Mouse (Mus musculus) retina, adult 2 months (tissue): ENCODE measurements around the gene Chn2.
A peak's percentile ranks its signal among the peaks of the same experiment; 100 is the strongest.
"Not testable (repeated sequence)": the region's sequence is repeated elsewhere in the genome, so short reads cannot be mapped to it uniquely, and the experiment has no call there.

Source experiments
- DNase-seq: peaks from one replicate; pipeline ENCODE4 v3.0.0-alpha.2; 2012; ENCODE audit warnings: low read depth, low spot score

Gene Chn2

GRCm38 (mm10) chr6:54157097-54157496 is 117.7 kb downstream of the Chn2 start:
- DNase-seq, result no peak

GRCm38 (mm10) chr6:54158317-54158716 is 119.0 kb downstream of the Chn2 start:
- no peak for DNase-seq

GRCm38 (mm10) chr6:54160677-54161076 is 121.3 kb downstream of the Chn2 start:
- DNase-seq, result no peak

- no peak for DNase-seq
Observed at GRCm38 (mm10) chr6:54161246-54161645, 121.9 kb downstream of the Chn2 start.

- no peak for DNase-seq
Observed at GRCm38 (mm10) chr6:54162321-54162720, 123.0 kb downstream of the Chn2 start.

GRCm38 (mm10) chr6:54162786-54163185 is 123.4 kb downstream of the Chn2 start:
- DNase-seq, result no peak

GRCm38 (mm10) chr6:54163702-54164101 is 124.3 kb downstream of the Chn2 start:
- no peak for DNase-seq

- peak; percentile 16 for DNase-seq
Observed at GRCm38 (mm10) chr6:54164777-54165176, 125.4 kb downstream of the Chn2 start.

- DNase-seq, result no peak
Observed at GRCm38 (mm10) chr6:54165246-54165645, 125.9 kb downstream of the Chn2 start.

- DNase-seq, result no peak
Observed at GRCm38 (mm10) chr6:54165863-54166262, 126.5 kb downstream of the Chn2 start.

GRCm38 (mm10) chr6:54166991-54167546 is 127.7 kb downstream of the Chn2 start:
- DNase-seq, result no peak

- no peak for DNase-seq
Observed at GRCm38 (mm10) chr6:54170286-54170894, 131.0 kb downstream of the Chn2 start.

- no peak for DNase-seq
Observed at GRCm38 (mm10) chr6:54171385-54171784, 132.0 kb downstream of the Chn2 start.

- DNase-seq, result no peak
Observed at GRCm38 (mm10) chr6:54175473-54176215, 136.3 kb downstream of the Chn2 start.

GRCm38 (mm10) chr6:54177081-54177480 is 137.7 kb downstream of the Chn2 start:
- DNase-seq, result not testable (repeated sequence)

GRCm38 (mm10) chr6:54179056-54179873 is 139.9 kb downstream of the Chn2 start:
- no peak for DNase-seq

GRCm38 (mm10) chr6:54179874-54180212 is 140.5 kb downstream of the Chn2 start:
- no peak for DNase-seq

GRCm38 (mm10) chr6:54183825-54184578 is 144.6 kb downstream of the Chn2 start:
- no peak for DNase-seq

GRCm38 (mm10) chr6:54193631-54194305 is 154.4 kb downstream of the Chn2 start:
- DNase-seq, result no peak

GRCm38 (mm10) chr6:54197821-54198412 is 158.6 kb downstream of the Chn2 start:
- no peak for DNase-seq

GRCm38 (mm10) chr6:54199516-54199915 is 160.2 kb downstream of the Chn2 start:
- no peak for DNase-seq
